Mouse (Mus musculus): Measurements from ENCODE around the gene Ehbp1.

- no peak for TF ChIP-seq CTCF (IDR thresholded peaks at IDR 0.05; ENCODE audit: borderline replicate concordance, insufficient read depth, low read length)
- TF ChIP-seq POLR2A (IDR thresholded peaks at IDR 0.05; ENCODE audit: low read depth, low read length), result no peak
Measured at GRCm38 (mm10) chr11:22387472-22388098, 45.5 kb upstream of the Ehbp1 start.
